Mouse (Mus musculus): ENCODE data around the gene Ccdc62. TPM values are rescaled to one million over a fixed set of nuclear protein-coding genes. Genes with fewer than 3 reads are reported as not detected.

Ccdc62 gene
- polyA plus RNA-seq, 1 experiment = 4.7 TPM

GRCm38 (mm10) chr5:123947041-123947761 lies 16.7 kb downstream of the Ccdc62 start:
- Histone ChIP-seq H3K27me3 (ENCODE audit: control insufficient read depth, insufficient read depth, insufficient read length) (no peaks in the 10 kb centered on the region), H3K4me3 (no peak overlapping the region), H3K79me2 (ENCODE audit: control insufficient read depth, insufficient read depth) (no peaks in the 10 kb centered on the region), H3ac (ENCODE audit: control insufficient read depth, insufficient read length) (no peak overlapping the region), H3K36me3 (ENCODE audit: control insufficient read depth, insufficient read depth) (no peaks in the 10 kb centered on the region), H3K4me2 (ENCODE audit: low read depth) (no peak overlapping the region)
- TF ChIP-seq TCF3 (IDR thresholded peaks at IDR 0.05; ENCODE audit: insufficient read length, low read depth) (no peak), REST (IDR thresholded peaks at IDR 0.05; ENCODE audit: insufficient read depth, insufficient read length) (no peak)

GRCm38 (mm10) chr5:123952365-123953045 lies 22.0 kb downstream of the Ccdc62 start:
- H3ac ChIP-seq (ENCODE audit: control insufficient read depth, insufficient read length) = no peak overlapping the region
- no peak overlapping the region for H3K4me3 ChIP-seq
- H3K4me2 ChIP-seq (ENCODE audit: low read depth) = no peak overlapping the region
- H3K79me2 ChIP-seq (ENCODE audit: control insufficient read depth, insufficient read depth) = no peaks in the 10 kb centered on the region
- H3K27me3 ChIP-seq (ENCODE audit: control insufficient read depth, insufficient read depth, insufficient read length) = no peaks in the 10 kb centered on the region
- H3K36me3 ChIP-seq (ENCODE audit: control insufficient read depth, insufficient read depth) = no peaks in the 10 kb centered on the region
- TF ChIP-seq POLR2A (IDR thresholded peaks at IDR 0.05; ENCODE audit: insufficient read length, low read depth) = no peak
- no peak for TF ChIP-seq MYOG (IDR thresholded peaks at IDR 0.05; ENCODE audit: control insufficient read depth in 1 of 3, insufficient read depth in 1 of 3, insufficient read length in 2 of 3, low read depth in 2 of 3)
- TF ChIP-seq CEBPB (IDR thresholded peaks at IDR 0.05; ENCODE audit: insufficient read depth, poor library complexity, severe bottlenecking) = no peak
- TF ChIP-seq REST (IDR thresholded peaks at IDR 0.05; ENCODE audit: insufficient read depth, insufficient read length) = no peak
- no peak for TF ChIP-seq TCF3 (IDR thresholded peaks at IDR 0.05; ENCODE audit: insufficient read length, low read depth)
- no peak for TF ChIP-seq TCF12 (IDR thresholded peaks at IDR 0.05; ENCODE audit: insufficient read depth, poor library complexity, severe bottlenecking)
- no peak for TF ChIP-seq SRF (IDR thresholded peaks at IDR 0.05; ENCODE audit: control insufficient read depth, insufficient read length, low read depth)
- TF ChIP-seq E2F4 (IDR thresholded peaks at IDR 0.05; ENCODE audit: insufficient read depth) = no peak
- TF ChIP-seq MYOD1 (IDR thresholded peaks at IDR 0.05; ENCODE audit: control insufficient read depth in 1 of 3, insufficient read length in 2 of 3, low read depth in 2 of 3) = no peak
- TF ChIP-seq MAX (IDR thresholded peaks at IDR 0.05; ENCODE audit: low read depth) = no peak
- TF ChIP-seq USF1 (IDR thresholded peaks at IDR 0.05; ENCODE audit: low read depth) = no peak
- no peak for TF ChIP-seq POLR2AphosphoS2 (IDR thresholded peaks at IDR 0.05; ENCODE audit: insufficient read length, low read depth)

GRCm38 (mm10) chr5:123957213-123957612 lies 26.7 kb downstream of the Ccdc62 start:
- H3K36me3 ChIP-seq (ENCODE audit: control insufficient read depth, insufficient read depth) = no peaks in the 10 kb centered on the region
- H3K79me2 ChIP-seq (ENCODE audit: control insufficient read depth, insufficient read depth) = no peaks in the 10 kb centered on the region
- H3K4me3 ChIP-seq = no peak overlapping the region
- no peak for TF ChIP-seq MYOD1 (IDR thresholded peaks at IDR 0.05; ENCODE audit: control insufficient read depth in 1 of 3, insufficient read length in 2 of 3, low read depth in 2 of 3)
- H3K27me3 ChIP-seq (ENCODE audit: control insufficient read depth, insufficient read depth, insufficient read length) = no peaks in the 10 kb centered on the region
- H3K4me2 ChIP-seq (ENCODE audit: low read depth) = no peak overlapping the region
- no peak overlapping the region for H3ac ChIP-seq (ENCODE audit: control insufficient read depth, insufficient read length)

GRCm38 (mm10) chr5:123959018-123959417 lies 28.5 kb downstream of the Ccdc62 start:
- Histone ChIP-seq H3K4me2 (ENCODE audit: low read depth) (no peak overlapping the region), H3K27me3 (ENCODE audit: control insufficient read depth, insufficient read depth, insufficient read length) (no peaks in the 10 kb centered on the region), H3K4me3 (no peak overlapping the region), H3ac (ENCODE audit: control insufficient read depth, insufficient read length) (no peak overlapping the region), H3K79me2 (ENCODE audit: control insufficient read depth, insufficient read depth) (no peaks in the 10 kb centered on the region), H3K36me3 (ENCODE audit: control insufficient read depth, insufficient read depth) (no peaks in the 10 kb centered on the region)
- no peak for TF ChIP-seq SRF (IDR thresholded peaks at IDR 0.05; ENCODE audit: control insufficient read depth, insufficient read length, low read depth)

- TF ChIP-seq TCF3 (IDR thresholded peaks at IDR 0.05; ENCODE audit: insufficient read length, low read depth) = no peak
- TF ChIP-seq POLR2A (IDR thresholded peaks at IDR 0.05; ENCODE audit: insufficient read length, low read depth) = no peak
- TF ChIP-seq CEBPB (IDR thresholded peaks at IDR 0.05; ENCODE audit: insufficient read depth, poor library complexity, severe bottlenecking) = no peak
- no peak for TF ChIP-seq MYOD1 (IDR thresholded peaks at IDR 0.05; ENCODE audit: control insufficient read depth in 1 of 3, insufficient read length in 2 of 3, low read depth in 2 of 3)
- no peak for TF ChIP-seq POLR2AphosphoS2 (IDR thresholded peaks at IDR 0.05; ENCODE audit: insufficient read length, low read depth)
- TF ChIP-seq USF1 (IDR thresholded peaks at IDR 0.05; ENCODE audit: low read depth) = no peak
- no peak for TF ChIP-seq SRF (IDR thresholded peaks at IDR 0.05; ENCODE audit: control insufficient read depth, insufficient read length, low read depth)
- no peak for TF ChIP-seq E2F4 (IDR thresholded peaks at IDR 0.05; ENCODE audit: insufficient read depth)
- TF ChIP-seq MAX (IDR thresholded peaks at IDR 0.05; ENCODE audit: low read depth) = no peak
- no peak for TF ChIP-seq TCF12 (IDR thresholded peaks at IDR 0.05; ENCODE audit: insufficient read depth, poor library complexity, severe bottlenecking)
- no peak for TF ChIP-seq MYOG (IDR thresholded peaks at IDR 0.05; ENCODE audit: control insufficient read depth in 1 of 3, insufficient read depth in 1 of 3, insufficient read length in 2 of 3, low read depth in 2 of 3)
- no peak for TF ChIP-seq REST (IDR thresholded peaks at IDR 0.05; ENCODE audit: insufficient read depth, insufficient read length)
- Histone ChIP-seq H3ac (ENCODE audit: control insufficient read depth, insufficient read length) (no peak overlapping the region), H3K79me2 (ENCODE audit: control insufficient read depth, insufficient read depth) (no peaks in the 10 kb centered on the region), H3K27me3 (ENCODE audit: control insufficient read depth, insufficient read depth, insufficient read length) (no peaks in the 10 kb centered on the region), H3K4me3 (no peak overlapping the region), H3K4me2 (ENCODE audit: low read depth) (no peak overlapping the region), H3K36me3 (ENCODE audit: control insufficient read depth, insufficient read depth) (no peaks in the 10 kb centered on the region)
Measured at GRCm38 (mm10) chr5:123960129-123960528, 29.6 kb downstream of the Ccdc62 start.

All from myocyte (in vitro differentiated cells).